Mouse (Mus musculus) hindbrain, embryonic 11.5 days (tissue): ENCODE measurements around the gene Hdgfl2. TPM values are rescaled to one million over a fixed set of nuclear protein-coding genes. Genes with fewer than 3 reads are reported as not detected.

Experiments used
- ATAC-seq: fragments of 200-750 bp; cut with Nextera tagmentation; 2 replicates; pipeline ENCODE4 v1.8.0; 2017; ENCODE audit warnings: mild to moderate bottlenecking, moderate TSS enrichment, moderate library complexity; ENCODE audit not compliant: low FRiP score
- DNase-seq: peaks from one replicate; pipeline ENCODE4 v3.0.0-alpha.2; 2015; ENCODE audit warnings: low spot score
- H3K27ac ChIP-seq: fragments of 300-500 bp; sonication (generic); 2 replicates; pipeline ENCODE4 v1.5.1; 2014; ENCODE audit warnings: mild to moderate bottlenecking, low read depth, low read length
- H3K27me3 ChIP-seq: fragments of 300-500 bp; sonication (generic); 2 replicates; pipeline ENCODE4 v1.6.1; 2014; ENCODE audit warnings: mild to moderate bottlenecking, low read length, moderate library complexity, mixed read lengths; ENCODE audit not compliant: control insufficient read depth, insufficient read depth
- H3K36me3 ChIP-seq: fragments of 300-500 bp; sonication (generic); 2 replicates; pipeline ENCODE4 v1.6.1; 2014; ENCODE audit warnings: mild to moderate bottlenecking, low read length, moderate library complexity, mixed read lengths; ENCODE audit not compliant: control insufficient read depth, insufficient read depth
- H3K4me1 ChIP-seq: fragments of 300-500 bp; sonication (generic); replicated peaks from 2 replicates; pipeline ENCODE4 v1.6.1; 2014; ENCODE audit warnings: low read length, mixed read lengths; ENCODE audit not compliant: control insufficient read depth, insufficient read depth
- H3K4me2 ChIP-seq: fragments of 300-500 bp; sonication (generic); replicated peaks from 2 replicates; pipeline ENCODE4 v1.6.1; 2014; ENCODE audit warnings: mild to moderate bottlenecking, low read depth, low read length
- H3K4me3 ChIP-seq: fragments of 300-500 bp; sonication (generic); 2 replicates; pipeline ENCODE4 v1.5.1; 2014; ENCODE audit warnings: low read depth, low read length
- H3K9ac ChIP-seq: fragments of 300-500 bp; sonication (generic); 2 replicates; pipeline ENCODE4 v1.6.1; 2014; ENCODE audit warnings: low read depth, low read length
- H3K9me3 ChIP-seq: fragments of 300-500 bp; sonication (generic); 2 replicates; pipeline ENCODE4 v1.6.1; 2016; ENCODE audit warnings: low read length; ENCODE audit not compliant: control insufficient read depth
- WGBS: fragments of 180-500 bp; shearing (Covaris S2); extraction: QIAGEN DNeasy Blood & Tissue Kit; methylation state at CpG from one replicate; pipeline ENCODE4 v1.1.7; 2014; 5-methylcytosine and 5-hydroxymethylcytosine counted together
- polyA plus RNA-seq: library from polyadenylated mRNA; unstranded; fragments of >200 nt; fragmentation: Nextera tagmentation; extraction: Ambion mirVana; gene quantifications from 2 replicates; pipeline ENCODE4 v1.2.1, GENCODE M21; 2014

Hdgfl2 gene
- polyA plus RNA-seq, 1 experiment from 2014 or later, result 100 TPM

- under 1% methylated on average over 27 of the region's 27 CpGs for WGBS
- Histone ChIP-seq H3K4me1 (peaks cover 5% of the 10 kb centered on the region), H3K27me3 (peaks cover 15% of the 10 kb centered on the region), H3K9me3 (no peaks in the 10 kb centered on the region), H3K36me3 (no peaks in the 10 kb centered on the region), H3K9ac (0 out of 2 replicates have a peak overlapping the region, but pooled peaks have one; percentile 17), H3K4me2 (peak overlapping the region; percentile 39), H3K27ac (no peak overlapping the region), H3K4me3 (0 out of 2 replicates have a peak overlapping the region, but pooled peaks have one; percentile 10)
- ATAC-seq (0 out of 2 replicates have a peak, but pooled peaks have one; percentile 10), DNase-seq (peak; percentile 80)
Measured at GRCm38 (mm10) chr17:56134463-56134971, 55.1 kb downstream of the Hdgfl2 start.

- DNase-seq, result no peak
- H3K9ac ChIP-seq, result no peak overlapping the region
- peaks cover 6% of the 10 kb centered on the region for H3K4me1 ChIP-seq
- no peaks in the 10 kb centered on the region for H3K36me3 ChIP-seq
- no peak overlapping the region for H3K4me2 ChIP-seq
- H3K27me3 ChIP-seq, result peaks cover 33% of the 10 kb centered on the region
- H3K4me3 ChIP-seq, result no peak overlapping the region
- no peaks in the 10 kb centered on the region for H3K9me3 ChIP-seq
- 85% methylated on average over 7 of the region's 7 CpGs for WGBS
- no peak for ATAC-seq
- H3K27ac ChIP-seq, result no peak overlapping the region
Measured at GRCm38 (mm10) chr17:56136558-56136957, 57.1 kb downstream of the Hdgfl2 start.

- Histone ChIP-seq H3K4me1 (peaks cover 15% of the 10 kb centered on the region), H3K4me3 (peak overlapping the region; percentile 18), H3K27ac (no peak overlapping the region), H3K27me3 (peaks cover 35% of the 10 kb centered on the region), H3K36me3 (no peaks in the 10 kb centered on the region), H3K9me3 (no peaks in the 10 kb centered on the region), H3K4me2 (peak overlapping the region; percentile 93), H3K9ac (no peak overlapping the region)
- 14% methylated on average over 25 of the region's 25 CpGs for WGBS
- DNase-seq (no peak), ATAC-seq (no peak)
Measured at GRCm38 (mm10) chr17:56137839-56138613, 58.6 kb downstream of the Hdgfl2 start.

GRCm38 (mm10) chr17:56139355-56139754 is 59.9 kb downstream of the Hdgfl2 start:
- H3K36me3 ChIP-seq, result no peaks in the 10 kb centered on the region
- H3K4me3 ChIP-seq, result peak overlapping the region; percentile 79
- peaks cover 15% of the 10 kb centered on the region for H3K4me1 ChIP-seq
- H3K9me3 ChIP-seq, result no peaks in the 10 kb centered on the region
- peaks cover 37% of the 10 kb centered on the region for H3K27me3 ChIP-seq
- H3K9ac ChIP-seq, result peak overlapping the region; percentile 64
- H3K27ac ChIP-seq, result 0 out of 2 replicates have a peak overlapping the region, but pooled peaks have one; percentile 10
- 7% methylated on average over 16 of the region's 21 CpGs for WGBS
- DNase-seq, result no peak
- H3K4me2 ChIP-seq, result peak overlapping the region; percentile 93
- peak; percentile 1; the same call in 1 of the 2 replicates for ATAC-seq

DNA sequence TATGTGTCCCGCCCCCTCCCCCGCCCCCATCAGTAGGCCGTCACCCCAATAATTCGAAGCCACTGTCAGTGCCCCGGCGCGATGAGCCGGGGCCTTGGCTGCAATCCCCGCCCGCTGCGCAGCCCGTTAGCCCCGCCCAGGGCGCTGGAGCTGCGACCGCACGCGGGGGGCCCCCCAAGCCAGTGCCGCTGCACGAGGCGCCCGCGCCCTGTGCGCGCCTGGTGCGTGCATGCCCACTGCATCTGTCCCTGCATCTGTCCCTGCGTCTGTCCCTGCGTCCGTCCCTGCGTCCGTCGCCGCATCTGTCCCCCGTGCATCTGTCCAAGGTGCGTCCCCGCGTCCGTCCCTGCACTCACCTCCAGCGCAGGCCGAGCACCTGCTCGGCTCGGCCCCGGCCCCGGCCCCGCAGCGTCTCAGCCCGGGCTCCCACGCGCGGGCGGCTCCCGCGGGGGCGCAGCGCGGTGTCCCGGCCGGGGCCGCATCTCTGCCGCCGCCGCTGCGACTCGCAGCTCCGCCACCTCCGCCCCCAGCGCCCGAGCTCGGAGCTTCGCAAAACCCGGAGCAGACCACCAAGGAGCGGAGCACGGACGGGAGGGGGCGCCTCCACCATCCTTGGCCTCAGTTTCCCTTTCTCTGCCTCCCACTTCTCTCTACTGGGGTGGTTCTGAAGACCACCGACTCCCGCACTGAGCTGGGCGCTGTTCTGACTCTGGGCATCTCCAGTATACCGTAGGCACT is 60.6 kb downstream of the Hdgfl2 start, which contains the start of gene Sema6b:
Gene Sema6b (minus strand): TSS at position 486 of the 738 bp plus-strand sequence.
- H3K27ac ChIP-seq, result peak within 1 kb of the TSS; percentile 74
- under 1% methylated on average over 66 of the region's 79 CpGs for WGBS

DNA sequence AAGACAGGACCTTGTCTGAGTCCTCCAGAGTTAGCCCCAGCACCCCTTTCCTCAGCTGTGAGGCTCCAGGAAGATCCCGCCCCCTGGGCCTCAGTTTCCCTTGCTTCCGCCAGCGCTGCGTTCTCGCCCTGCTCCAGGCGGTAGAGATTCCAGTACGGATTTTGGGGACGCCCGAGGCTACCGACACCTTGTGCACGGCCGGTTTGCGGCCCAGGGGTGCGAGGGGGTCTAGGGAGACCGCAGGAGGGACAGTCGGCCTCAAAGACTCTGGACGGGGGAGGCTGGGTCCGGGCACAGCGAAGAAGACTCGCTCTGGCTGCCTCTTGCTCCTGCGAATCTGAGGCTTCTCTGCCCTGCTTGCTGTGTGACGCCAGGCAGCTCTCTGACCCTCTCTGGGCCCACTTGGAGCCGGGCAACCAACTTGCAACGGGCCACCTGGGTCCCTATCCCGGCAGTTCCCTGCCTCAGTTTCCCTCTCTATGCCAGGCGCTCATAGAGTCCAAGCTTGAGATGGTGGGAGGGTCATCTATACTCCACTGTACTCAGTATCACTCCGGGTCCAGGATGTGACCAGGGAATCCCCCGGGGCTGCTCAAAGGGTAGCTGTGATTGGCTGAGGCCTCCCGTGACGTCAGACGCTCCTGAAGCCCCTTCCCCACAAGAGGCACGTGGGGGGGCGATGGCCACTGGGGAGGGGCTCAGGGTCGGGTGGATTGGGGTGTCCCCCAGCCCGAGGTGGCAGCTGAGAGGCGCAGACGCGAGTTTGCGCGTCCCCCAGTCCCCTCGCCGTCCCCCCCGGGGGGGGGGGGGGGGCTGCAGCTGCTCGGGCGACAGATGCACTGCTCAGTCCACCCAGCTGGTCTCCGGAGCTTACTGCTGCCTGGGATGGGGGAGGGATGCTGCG is 62.5 kb downstream of the Hdgfl2 start:
- peak overlapping the region; percentile 33; the same call in 1 of the 2 replicates for H3K27ac ChIP-seq
- H3K4me3 ChIP-seq, result peak overlapping the region; percentile 36
- ATAC-seq (peak; percentile 79), DNase-seq (peak; percentile 79)
- peaks cover 40% of the 10 kb centered on the region for H3K27me3 ChIP-seq
- peak overlapping the region; percentile 57 for H3K4me2 ChIP-seq
- peaks cover 13% of the 10 kb centered on the region for H3K4me1 ChIP-seq
- H3K9ac ChIP-seq, result peak overlapping the region; percentile 54
- H3K36me3 ChIP-seq, result no peaks in the 10 kb centered on the region
- H3K9me3 ChIP-seq, result no peaks in the 10 kb centered on the region
- WGBS, result under 1% methylated on average over 40 of the region's 47 CpGs

More for the DNA sequence above, 60.6 kb downstream of the Hdgfl2 start, which contains the start of gene Sema6b:
- Histone ChIP-seq H3K4me1 (peaks cover 13% of the 10 kb centered on the region), H3K36me3 (no peaks in the 10 kb centered on the region), H3K9me3 (no peaks in the 10 kb centered on the region), H3K27me3 (peaks cover 37% of the 10 kb centered on the region), H3K4me2 (peak within 1 kb of the TSS; percentile 93), H3K9ac (peak within 1 kb of the TSS; percentile 64), H3K4me3 (peak within 1 kb of the TSS; percentile 79)
- DNase-seq (peak; percentile 85), ATAC-seq (peak; percentile 25)

- Histone ChIP-seq H3K4me3 (no peak overlapping the region), H3K4me1 (peaks cover 15% of the 10 kb centered on the region), H3K27ac (no peak overlapping the region), H3K36me3 (no peaks in the 10 kb centered on the region), H3K9ac (no peak overlapping the region), H3K4me2 (no peak overlapping the region), H3K27me3 (peaks cover 41% of the 10 kb centered on the region), H3K9me3 (no peaks in the 10 kb centered on the region)
- 75% methylated on average over 9 of the region's 9 CpGs for WGBS
- DNase-seq (no peak), ATAC-seq (no peak)
Measured at GRCm38 (mm10) chr17:56144546-56144945, 65.1 kb downstream of the Hdgfl2 start.

DNA sequence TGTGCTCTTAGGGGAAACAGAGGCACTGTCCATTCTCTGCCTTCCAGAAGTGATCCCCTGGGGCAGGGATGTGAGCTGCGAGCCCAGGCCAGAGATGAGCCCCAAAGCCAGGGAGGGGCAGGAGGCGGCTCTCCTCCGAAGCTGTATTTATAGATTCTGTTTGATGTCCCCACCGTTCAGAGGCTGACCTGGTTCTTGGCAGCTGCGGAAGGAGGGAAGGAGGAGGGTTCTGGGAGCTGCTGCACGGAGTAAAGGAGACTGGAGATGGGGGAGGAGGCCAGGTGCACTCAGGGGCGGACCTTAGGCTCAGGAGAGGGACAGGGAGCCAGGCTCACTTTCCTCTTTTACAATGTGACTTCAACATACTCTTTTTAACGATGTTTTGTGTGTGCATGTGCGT is 66.7 kb downstream of the Hdgfl2 start:
- 23% methylated on average over 9 of the region's 9 CpGs for WGBS
- H3K4me1 ChIP-seq, result peaks cover 15% of the 10 kb centered on the region
- H3K36me3 ChIP-seq, result no peaks in the 10 kb centered on the region
- no peaks in the 10 kb centered on the region for H3K9me3 ChIP-seq
- ATAC-seq (no peak), DNase-seq (no peak)
- no peak overlapping the region for H3K9ac ChIP-seq
- H3K27me3 ChIP-seq, result peaks cover 31% of the 10 kb centered on the region
- no peak overlapping the region for H3K27ac ChIP-seq
- no peak overlapping the region for H3K4me2 ChIP-seq
- no peak overlapping the region for H3K4me3 ChIP-seq
